Mouse (Mus musculus): ENCODE data around the gene Olfr305.

- TF ChIP-seq MAX (IDR thresholded peaks at IDR 0.05; ENCODE audit: low read depth) = no peak
- TF ChIP-seq POLR2A (IDR thresholded peaks at IDR 0.05; ENCODE audit: insufficient read length, low read depth) = no peak
- no peak for TF ChIP-seq POLR2AphosphoS2 (IDR thresholded peaks at IDR 0.05; ENCODE audit: insufficient read length, low read depth)
- no peak for TF ChIP-seq CEBPB (IDR thresholded peaks at IDR 0.05; ENCODE audit: insufficient read depth, poor library complexity, severe bottlenecking)
- no peak for TF ChIP-seq E2F4 (IDR thresholded peaks at IDR 0.05; ENCODE audit: insufficient read depth)
- no peak for TF ChIP-seq MYOD1 (IDR thresholded peaks at IDR 0.05; ENCODE audit: control insufficient read depth in 1 of 3, insufficient read length in 2 of 3, low read depth in 2 of 3)
- TF ChIP-seq TCF12 (IDR thresholded peaks at IDR 0.05; ENCODE audit: insufficient read depth, poor library complexity, severe bottlenecking) = no peak
- TF ChIP-seq USF1 (IDR thresholded peaks at IDR 0.05; ENCODE audit: low read depth) = no peak
- no peak for TF ChIP-seq SRF (IDR thresholded peaks at IDR 0.05; ENCODE audit: control insufficient read depth, insufficient read length, low read depth)
- TF ChIP-seq REST (IDR thresholded peaks at IDR 0.05; ENCODE audit: insufficient read depth, insufficient read length) = no peak
- no peak for TF ChIP-seq MYOG (IDR thresholded peaks at IDR 0.05; ENCODE audit: control insufficient read depth in 1 of 3, insufficient read depth in 1 of 3, insufficient read length in 2 of 3, low read depth in 2 of 3)
- TF ChIP-seq TCF3 (IDR thresholded peaks at IDR 0.05; ENCODE audit: insufficient read length, low read depth) = no peak
Observed at GRCm38 (mm10) chr7:86344253-86344652, 22.5 kb downstream of the Olfr305 start.

Measured in myocyte (in vitro differentiated cells).